Mouse (Mus musculus) layer of hippocampus, adult 2 months (tissue): ENCODE data around the gene Creb5. TPM values are rescaled to one million over a fixed set of nuclear protein-coding genes. Genes with fewer than 3 reads are reported as not detected.

Source experiments
- DNase-seq, 2 experiments: peaks; one replicate each; pipeline ENCODE4 v3.0.0; 2022; ENCODE audit warnings: low spot score in 2 of 2
- H3K27ac ChIP-seq: fragments of 200-600 bp; 2 replicates; pipeline ENCODE4 v1.8.1; 2022
- H3K4me3 ChIP-seq: fragments of 200-600 bp; 2 replicates; pipeline ENCODE4 v1.8.1; 2022; ENCODE audit warnings: mild to moderate bottlenecking
- CTCF ChIP-seq: fragments of 200-600 bp; conservative IDR thresholded peaks from 2 replicates; pipeline ENCODE4 v1.8.1; 2022; ENCODE audit warnings: antibody characterized with exemption, mild to moderate bottlenecking, moderate library complexity
- total RNA-seq, 2 experiments: library from RNA; stranded (reverse); gene quantifications; 2 replicates each; pipeline ENCODE4 v1.2.3; 2021

Creb5 gene
- total RNA-seq, 2 experiments from 2014 or later = 5.0 to 5.6 TPM

GRCm38 (mm10) chr6:53363535-53363934, 76.5 kb downstream of the Creb5 start:
- H3K27ac ChIP-seq = no peak overlapping the region
- no peak for DNase-seq
- no peak for TF ChIP-seq CTCF
- H3K4me3 ChIP-seq = no peak overlapping the region

GRCm38 (mm10) chr6:53363981-53364391, 76.9 kb downstream of the Creb5 start:
- DNase-seq = no peak
- TF ChIP-seq CTCF = no peak
- no peak overlapping the region for H3K4me3 ChIP-seq
- no peak overlapping the region for H3K27ac ChIP-seq

- no peak for TF ChIP-seq CTCF
- H3K4me3 ChIP-seq = no peak overlapping the region
These were observed 82.1 kb downstream of the Creb5 start for GRCm38 (mm10) chr6:53369147-53369546.

GRCm38 (mm10) chr6:53369928-53370327, 82.9 kb downstream of the Creb5 start:
- Histone ChIP-seq H3K4me3 (no peak overlapping the region), H3K27ac (no peak overlapping the region)
- TF ChIP-seq CTCF = no peak
- no peak for DNase-seq

More at GRCm38 (mm10) chr6:53369147-53369546, 82.1 kb downstream of the Creb5 start:
- no peak overlapping the region for H3K27ac ChIP-seq
- no peak for DNase-seq

GRCm38 (mm10) chr6:53371962-53372361, 84.9 kb downstream of the Creb5 start:
- Histone ChIP-seq H3K4me3 (no peak overlapping the region), H3K27ac (no peak overlapping the region)
- no peak for TF ChIP-seq CTCF
- DNase-seq = no peak

- Histone ChIP-seq H3K4me3 (no peak overlapping the region), H3K27ac (no peak overlapping the region)
- TF ChIP-seq CTCF = no peak
- no peak for DNase-seq
These were observed 87.4 kb downstream of the Creb5 start for GRCm38 (mm10) chr6:53374315-53374941.

- H3K27ac ChIP-seq = no peak overlapping the region
- DNase-seq = no peak
- no peak for TF ChIP-seq CTCF
- H3K4me3 ChIP-seq = no peak overlapping the region
These were observed 102.2 kb downstream of the Creb5 start for GRCm38 (mm10) chr6:53389277-53389676.

- Histone ChIP-seq H3K4me3 (no peak overlapping the region), H3K27ac (no peak overlapping the region)
- TF ChIP-seq CTCF = peak; percentile 31
- DNase-seq = no peak
These were observed 103.3 kb downstream of the Creb5 start for GRCm38 (mm10) chr6:53390413-53390812.

GRCm38 (mm10) chr6:53394026-53394425, 107.0 kb downstream of the Creb5 start:
- no peak for TF ChIP-seq CTCF
- Histone ChIP-seq H3K4me3 (no peak overlapping the region), H3K27ac (no peak overlapping the region)
- DNase-seq = no peak

- no peak overlapping the region for H3K27ac ChIP-seq
These were observed 108.1 kb downstream of the Creb5 start for GRCm38 (mm10) chr6:53395208-53395607.

GRCm38 (mm10) chr6:53396421-53396820, 109.4 kb downstream of the Creb5 start:
- H3K4me3 ChIP-seq = no peak overlapping the region
- TF ChIP-seq CTCF = no peak
- no peak for DNase-seq
- no peak overlapping the region for H3K27ac ChIP-seq

More at GRCm38 (mm10) chr6:53395208-53395607, 108.1 kb downstream of the Creb5 start:
- no peak for DNase-seq
- no peak for TF ChIP-seq CTCF
- no peak overlapping the region for H3K4me3 ChIP-seq

- DNase-seq = no peak
- peak; percentile 21; the same call in 1 of the 2 replicates for TF ChIP-seq CTCF
These were observed 110.7 kb downstream of the Creb5 start for GRCm38 (mm10) chr6:53397797-53398196.

GRCm38 (mm10) chr6:53398297-53399140, 111.4 kb downstream of the Creb5 start:
- Histone ChIP-seq H3K27ac (no peak overlapping the region), H3K4me3 (no peak overlapping the region)
- DNase-seq = no peak
- no peak for TF ChIP-seq CTCF

More at GRCm38 (mm10) chr6:53397797-53398196, 110.7 kb downstream of the Creb5 start:
- Histone ChIP-seq H3K4me3 (no peak overlapping the region), H3K27ac (no peak overlapping the region)
